Mouse (Mus musculus) retina, postnatal 7 days (tissue): ENCODE results near the gene Dcun1d3.

ENCODE experiments used
- DNase-seq: peaks from one replicate; pipeline ENCODE4 v3.0.0-alpha.2; 2012; ENCODE audit warnings: low read depth, low spot score

Dcun1d3 gene

DNA sequence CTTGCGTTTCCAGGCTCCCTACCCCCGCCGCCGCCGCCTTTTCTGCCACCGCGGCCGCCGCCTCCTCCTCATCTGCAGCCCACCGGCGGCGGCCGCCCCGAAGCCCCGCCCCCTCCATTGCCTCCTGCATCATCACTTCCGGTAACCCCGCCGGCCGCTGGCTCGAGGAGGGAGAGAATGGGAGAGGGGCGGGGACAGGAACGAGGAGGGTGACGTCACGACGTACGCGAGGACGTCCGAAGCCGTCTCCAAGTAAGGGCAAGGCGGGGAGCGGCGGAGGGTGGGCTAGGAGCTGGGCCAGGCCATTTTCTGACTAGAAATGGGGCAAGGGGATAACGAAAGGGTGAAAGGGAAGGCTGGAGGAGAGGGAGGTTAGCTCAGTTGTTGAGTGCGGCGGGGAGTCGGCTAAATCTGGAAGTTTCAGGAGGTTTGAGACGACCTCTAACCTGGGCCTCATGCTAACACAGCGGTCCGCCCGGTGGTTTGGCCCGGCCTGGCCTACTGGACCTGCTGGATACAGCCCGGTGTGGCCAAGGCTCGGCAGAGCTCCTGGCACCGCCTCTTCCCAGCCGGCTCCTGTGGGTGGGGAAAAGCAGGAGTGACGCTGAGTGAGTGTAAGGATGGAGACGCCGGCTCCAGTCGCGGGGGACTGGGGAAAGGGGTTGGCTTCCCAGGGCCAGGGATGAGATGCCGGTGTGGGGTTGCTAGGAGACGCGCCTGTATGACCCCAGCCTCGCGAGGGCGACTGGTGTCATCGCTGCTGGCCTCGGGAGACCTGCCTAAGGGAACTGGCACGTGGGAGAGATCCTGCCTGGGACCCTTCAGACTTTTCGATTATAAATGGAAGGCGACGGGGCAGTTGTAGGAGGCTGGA, at the start of gene Dcun1d3, which contains the start of gene Lyrm1:
Gene Dcun1d3, minus strand, starts transcription at position 660 of the 874 bp plus-strand sequence.
Gene Lyrm1, plus strand, starts transcription at position 223 of the 874 bp plus-strand sequence.
- peak; percentile 96 for DNase-seq

DNA sequence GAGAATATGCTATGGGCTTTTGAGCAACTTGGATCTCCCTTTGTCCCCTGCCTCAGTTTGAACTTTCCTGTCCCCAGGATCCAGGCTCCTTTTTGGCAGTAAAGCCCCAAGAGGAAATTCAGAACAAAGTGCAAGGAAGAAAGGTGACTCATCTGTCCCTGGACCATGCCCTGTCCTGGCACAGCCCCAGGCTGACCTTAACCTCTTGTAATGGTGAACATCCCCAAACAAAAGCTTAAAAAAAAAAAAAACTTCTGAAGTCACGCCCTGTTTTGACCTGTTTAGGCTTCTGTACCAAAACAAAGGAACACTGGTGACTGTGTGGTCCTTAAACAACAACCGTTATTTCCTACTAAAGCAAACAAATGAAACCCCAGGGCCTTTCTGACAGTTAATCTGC, 45.5 kb upstream of the Dcun1d3 start:
- DNase-seq = no peak

DNA sequence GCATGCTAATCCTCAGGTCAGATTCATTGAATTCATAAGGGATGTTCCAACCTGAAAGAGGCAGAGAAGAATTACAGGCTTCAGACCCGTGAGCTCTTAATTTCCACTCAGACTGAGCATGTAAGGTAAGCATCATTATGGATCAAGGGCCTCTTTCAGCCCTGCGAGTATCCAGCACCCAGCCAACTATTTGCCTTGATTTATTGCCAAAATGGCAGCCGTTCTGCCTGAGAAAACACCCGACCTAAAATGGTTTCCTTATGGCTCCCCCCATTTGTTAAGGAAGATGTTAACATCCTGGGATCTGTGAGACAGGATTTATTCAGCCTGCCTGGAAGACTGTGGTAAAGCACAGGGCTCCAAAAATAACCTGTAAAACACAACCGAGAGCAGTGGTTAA, 40.9 kb upstream of the Dcun1d3 start:
- DNase-seq = no peak

DNA sequence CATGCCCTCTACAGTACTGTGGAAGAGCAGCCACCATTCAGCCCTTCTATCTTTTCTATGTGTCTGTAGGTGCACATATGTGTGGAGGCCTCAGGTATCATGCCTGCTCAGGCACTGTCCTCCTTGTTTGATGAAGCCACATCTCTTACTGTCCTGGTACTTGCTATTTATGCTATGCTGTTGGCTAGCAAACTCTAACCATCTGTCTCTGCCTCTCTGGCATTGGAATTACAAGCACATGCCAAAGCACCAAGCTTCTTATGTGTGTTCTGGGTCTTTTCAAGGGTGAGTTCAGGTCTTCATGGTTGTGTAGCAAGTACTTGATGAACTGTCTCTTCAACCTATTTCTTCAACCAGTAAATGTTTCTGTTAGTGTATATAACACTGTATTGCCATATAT, 40.2 kb upstream of the Dcun1d3 start:
- no peak for DNase-seq

DNA sequence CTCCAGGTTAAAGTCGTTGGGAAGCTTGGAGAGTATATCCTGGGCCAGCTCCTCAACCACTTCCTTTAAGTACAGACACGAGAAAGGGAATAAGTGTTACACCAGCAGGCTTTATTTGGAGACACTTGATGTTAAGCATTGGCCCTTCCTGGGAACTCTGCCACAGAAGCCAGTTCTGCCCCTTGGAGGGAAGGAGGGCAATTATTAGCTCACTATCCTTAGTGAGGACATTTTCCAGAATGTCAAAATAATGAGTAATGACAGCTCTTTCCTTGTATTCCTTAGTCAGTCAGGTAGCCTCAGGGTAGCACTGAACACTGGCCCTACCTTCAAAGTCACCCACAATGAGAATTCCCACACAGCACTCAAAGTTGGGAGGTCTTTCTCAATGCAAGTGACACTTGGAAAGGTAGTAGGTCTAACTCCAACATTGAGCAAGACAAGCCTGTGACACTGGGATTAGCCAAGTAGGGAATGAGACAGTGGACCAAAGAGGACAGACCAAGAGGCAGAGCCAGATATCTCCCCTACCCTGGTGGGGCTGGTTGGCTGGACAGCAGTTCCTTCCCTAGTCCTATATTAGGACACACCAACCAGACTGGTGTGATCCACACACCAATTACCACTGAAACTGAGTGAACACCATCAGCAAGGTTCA, 32.8 kb upstream of the Dcun1d3 start:
- DNase-seq = no peak

DNA sequence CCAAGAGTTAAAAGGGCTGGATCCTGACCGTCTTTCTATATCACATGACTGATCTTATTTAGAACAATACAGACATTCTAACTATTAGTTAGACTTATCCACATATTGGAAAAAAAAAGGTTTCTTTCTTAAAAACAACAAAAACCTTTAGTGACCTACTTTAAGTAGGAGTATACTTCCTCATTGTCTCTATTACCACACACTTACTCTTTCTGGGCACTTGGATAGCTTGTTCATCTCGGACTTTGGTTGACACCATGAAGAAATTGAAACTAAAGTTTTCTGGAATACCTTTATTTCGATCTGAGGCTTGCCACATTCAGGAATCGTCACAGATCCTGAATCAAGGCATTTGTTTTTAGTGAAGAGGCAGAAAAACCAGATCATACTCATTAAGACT, 25.0 kb upstream of the Dcun1d3 start:
- DNase-seq = no peak

DNA sequence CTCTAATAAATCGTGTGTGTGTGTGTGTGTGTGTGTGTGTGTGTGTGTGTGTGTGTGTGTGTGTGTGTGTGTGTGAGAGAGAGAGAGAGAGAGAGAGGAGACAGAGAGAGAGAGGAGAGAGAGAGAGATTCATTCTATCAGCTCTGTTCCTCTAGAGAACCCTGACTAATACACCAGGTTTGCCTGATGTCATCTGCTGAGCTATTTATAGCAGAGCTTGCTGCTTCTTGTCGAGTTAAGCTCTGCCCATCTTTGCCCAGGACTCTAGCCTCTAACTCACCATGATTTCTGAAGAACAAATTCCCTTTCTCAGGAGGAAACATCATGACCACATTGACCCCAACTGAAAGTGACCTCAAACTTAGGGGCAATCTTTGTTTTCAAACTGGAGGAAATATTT, 24.4 kb upstream of the Dcun1d3 start:
- DNase-seq = peak; percentile 23

DNA sequence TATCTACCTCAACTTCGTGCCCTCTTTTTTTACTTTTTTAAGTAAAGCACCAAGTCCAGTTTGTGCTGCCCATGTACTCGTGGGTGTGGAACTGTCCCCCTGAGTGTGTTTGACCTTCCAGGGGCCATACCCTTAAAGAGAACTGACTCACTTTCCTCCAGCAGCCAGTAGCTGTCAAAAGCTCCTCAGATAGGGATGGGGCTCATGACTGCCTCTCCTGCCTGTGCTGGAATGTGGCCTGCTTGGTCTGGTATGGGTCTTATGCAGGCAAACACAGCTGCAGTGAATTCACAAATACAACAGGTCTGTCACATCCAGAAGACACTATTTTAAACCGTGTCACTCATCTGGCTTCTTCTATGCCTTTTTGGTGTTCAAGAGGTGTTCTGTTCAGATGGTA, 15.6 kb upstream of the Dcun1d3 start:
- DNase-seq = no peak

DNA sequence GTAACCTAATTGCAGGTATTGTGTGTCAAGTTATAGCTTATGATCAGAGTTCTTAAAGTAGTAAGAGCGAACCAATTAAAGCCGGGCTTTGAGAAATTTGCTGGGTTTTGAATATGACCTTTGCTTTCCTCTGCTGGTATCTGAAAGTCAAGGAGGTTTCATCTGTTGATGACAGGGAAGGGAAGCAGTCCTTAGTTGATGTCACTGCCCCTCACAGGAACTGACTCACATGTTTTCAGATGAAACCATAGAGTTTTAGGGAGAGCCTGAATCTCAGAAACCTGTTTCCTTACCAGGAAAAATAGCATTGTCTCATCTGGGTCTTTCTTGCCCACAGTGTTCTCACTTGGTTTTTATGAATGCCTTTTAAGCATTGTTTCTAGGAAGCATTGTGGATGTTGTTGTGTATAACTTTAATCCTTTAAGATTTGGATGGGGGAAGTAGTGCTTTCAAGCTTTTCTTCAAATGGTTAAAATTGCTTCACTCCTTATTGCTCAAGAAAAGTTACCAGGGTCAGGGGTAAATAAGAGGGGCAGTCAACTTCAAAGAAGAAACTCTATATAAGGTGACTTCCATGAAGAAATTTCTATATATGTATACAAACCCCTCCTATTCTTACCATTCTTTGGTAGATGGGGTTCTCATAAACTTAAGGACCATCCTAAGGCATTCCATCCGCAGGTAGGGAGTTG, 10.6 kb upstream of the Dcun1d3 start:
- DNase-seq = no peak

DNA sequence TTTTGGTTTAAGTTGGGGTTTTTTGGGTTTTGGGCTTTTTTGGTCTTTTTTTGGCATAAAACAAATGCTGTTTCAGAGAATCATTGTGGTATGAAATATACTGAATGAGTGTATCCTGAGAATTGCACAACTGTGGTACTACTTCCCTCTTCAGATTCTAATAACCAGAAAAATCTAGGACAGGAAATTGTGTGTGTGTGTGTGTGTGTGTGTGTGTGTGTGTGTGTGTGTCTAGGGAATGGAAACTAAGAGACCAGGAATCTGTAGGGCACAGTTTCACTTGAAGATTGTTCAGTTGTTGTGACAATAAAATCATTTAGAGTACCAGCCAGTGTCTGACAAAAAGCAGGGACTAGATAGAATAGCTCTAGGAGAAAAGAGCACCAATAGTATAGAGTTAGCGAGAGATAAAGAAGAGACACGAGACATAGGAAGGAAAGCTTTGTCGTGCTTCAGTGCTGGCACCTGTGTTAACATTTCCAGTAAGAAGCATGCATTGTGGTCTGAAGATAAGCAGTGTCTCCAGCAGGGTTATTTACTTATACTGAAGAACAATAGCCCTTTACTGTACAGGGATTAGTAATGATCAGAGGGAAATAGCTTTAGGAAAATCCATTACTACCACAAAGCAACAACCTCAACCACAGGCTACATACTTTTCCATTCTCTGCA, 3.4 kb upstream of the Dcun1d3 start:
- no peak for DNase-seq

DNA sequence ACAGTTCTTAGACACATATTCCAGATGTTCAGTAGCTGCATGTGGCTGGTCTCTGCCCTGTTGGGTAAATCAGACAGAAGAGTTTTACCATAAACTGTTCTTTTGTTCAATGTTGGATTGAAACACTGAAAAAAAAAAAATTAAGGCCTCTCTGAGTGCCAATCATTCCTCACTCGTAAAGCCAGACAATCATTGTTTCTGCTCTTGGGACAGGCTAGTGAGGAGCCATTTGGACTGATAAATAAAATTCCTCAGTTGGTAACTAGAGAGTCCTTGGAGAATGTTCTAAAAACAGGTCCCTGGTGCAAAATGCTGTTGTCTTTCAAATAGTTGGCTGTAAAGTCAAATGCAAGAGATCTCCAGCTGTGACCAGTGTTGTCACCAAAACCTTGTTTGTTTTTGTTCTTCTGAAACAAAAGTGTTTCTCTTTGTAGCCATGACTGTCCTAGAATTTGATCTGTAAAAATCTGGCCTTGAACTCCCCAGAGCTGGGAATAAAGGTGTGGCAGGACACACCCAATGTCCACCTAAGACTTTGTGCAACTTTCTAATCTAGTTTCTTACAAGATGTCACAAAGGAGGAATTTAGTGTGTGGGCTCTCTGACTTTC, 2.3 kb upstream of the Dcun1d3 start:
- DNase-seq = no peak

DNA sequence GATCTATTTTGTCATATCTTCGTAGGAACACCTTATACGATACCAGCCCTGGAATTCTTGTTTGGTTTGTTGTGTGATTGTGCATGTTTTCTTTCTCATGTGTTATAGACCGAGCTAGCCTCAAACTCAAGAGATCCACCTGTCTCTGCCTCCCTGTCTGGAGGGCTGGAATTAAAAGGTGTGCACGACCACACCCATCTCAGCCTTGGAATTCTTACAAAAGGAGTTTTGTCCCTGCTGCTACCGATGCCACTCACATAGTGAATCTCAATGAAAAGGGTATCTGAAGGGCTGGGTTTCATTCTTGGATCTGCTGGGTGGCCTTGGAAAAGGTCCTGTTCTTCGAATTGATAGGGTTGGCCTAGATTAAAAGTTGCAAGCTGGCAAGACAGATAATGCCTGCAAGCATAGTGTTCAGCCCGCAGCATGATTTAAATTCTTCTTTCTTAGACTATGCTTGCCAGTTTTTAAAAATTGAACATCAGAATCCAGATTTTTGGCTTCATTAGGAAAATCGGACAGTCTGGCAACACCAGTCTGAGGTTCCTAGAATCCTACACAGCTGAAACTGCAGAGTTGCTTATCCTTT, 1.5 kb upstream of the Dcun1d3 start:
- no peak for DNase-seq

DNA sequence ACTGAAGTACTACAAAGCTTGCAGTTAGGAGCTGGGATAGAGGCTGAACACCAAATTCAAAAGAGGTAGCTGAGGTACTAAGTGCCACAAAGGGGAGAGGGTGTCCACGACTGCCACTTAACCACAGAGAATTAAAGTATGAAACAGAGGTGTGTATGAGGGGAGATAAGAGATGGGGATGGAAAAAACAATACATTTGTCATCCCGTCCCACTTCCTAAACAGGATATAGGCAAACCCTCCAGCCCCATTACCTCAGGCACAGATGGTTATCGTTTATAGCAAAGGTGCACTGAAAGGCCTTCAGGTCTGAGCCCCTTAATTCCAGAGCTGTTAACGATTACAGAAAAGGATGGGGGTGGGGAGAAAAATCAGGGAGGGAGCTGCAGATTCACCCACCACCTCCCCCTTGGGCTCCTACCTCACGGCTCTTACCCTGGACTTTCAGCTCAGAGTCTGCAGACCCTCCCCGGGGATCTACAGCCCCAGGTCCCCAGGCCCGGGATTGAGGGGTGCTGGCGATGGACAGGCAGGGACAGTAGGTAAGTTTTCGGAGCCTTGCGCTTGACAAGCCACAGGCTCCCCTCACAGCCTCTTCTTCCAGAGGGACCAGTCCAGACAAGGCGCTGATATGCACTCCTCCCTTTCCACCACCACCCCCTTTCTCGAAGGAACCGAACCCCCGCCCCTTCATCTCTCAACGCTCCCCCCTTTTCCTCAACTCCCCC, 1.1 kb downstream of the Dcun1d3 start:
- peak; percentile 21 for DNase-seq

DNA sequence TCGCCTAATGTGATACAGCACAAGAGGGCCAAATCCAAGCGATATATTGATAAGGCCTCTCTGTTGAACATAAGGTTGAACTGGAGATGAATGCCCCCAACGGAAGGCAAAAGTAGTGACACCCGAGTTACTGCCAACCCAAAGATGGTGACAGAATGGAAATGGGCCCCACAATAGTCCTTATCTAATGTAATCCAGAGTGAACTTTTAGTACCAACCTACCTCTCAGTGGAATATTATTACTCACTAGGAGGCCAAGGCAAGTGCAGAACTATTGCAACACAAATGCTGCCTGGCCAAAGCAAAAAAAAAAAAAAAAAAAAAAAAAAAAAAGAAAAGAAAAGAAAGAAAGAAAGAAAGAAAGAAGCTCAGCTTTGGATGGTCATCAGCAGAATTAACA, 3.4 kb downstream of the Dcun1d3 start:
- DNase-seq = no peak

DNA sequence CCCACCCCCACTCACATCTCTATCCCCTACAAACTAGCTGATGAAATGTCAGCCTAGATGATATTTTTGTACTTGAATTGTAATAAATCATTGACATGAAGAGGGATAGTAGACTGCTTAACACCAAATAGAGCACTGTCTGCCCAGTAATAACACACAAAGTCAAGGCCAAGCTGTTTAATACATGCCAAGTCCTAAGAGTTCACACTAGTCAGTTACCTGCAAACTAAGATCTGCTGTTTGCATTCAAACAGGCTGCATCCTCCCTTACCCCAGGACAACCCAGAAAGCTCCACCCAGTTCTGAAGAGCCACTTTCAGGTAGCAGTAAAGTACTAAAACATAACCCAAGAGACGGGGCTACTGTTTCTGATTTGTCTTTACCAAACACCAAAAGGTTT, 3.9 kb downstream of the Dcun1d3 start:
- no peak for DNase-seq

DNA sequence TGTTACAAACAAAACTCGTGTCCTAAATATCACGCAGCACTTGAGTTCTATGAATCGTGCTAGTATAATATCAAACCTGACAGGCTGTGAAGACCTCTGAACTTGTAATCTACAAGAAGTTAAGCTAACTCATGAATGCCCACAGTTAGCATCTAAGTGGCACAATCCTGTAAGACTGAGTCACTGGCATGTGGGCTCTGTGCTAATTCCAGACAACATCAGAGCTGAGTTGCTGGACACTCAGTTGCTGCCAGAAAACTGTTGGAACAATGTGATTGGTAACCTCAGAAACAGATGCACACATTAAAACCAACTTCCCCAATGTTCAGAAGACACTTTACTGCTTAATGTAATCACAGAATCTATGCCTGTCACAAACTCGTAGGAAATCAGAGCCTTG, 8.2 kb downstream of the Dcun1d3 start:
- DNase-seq = no peak

DNA sequence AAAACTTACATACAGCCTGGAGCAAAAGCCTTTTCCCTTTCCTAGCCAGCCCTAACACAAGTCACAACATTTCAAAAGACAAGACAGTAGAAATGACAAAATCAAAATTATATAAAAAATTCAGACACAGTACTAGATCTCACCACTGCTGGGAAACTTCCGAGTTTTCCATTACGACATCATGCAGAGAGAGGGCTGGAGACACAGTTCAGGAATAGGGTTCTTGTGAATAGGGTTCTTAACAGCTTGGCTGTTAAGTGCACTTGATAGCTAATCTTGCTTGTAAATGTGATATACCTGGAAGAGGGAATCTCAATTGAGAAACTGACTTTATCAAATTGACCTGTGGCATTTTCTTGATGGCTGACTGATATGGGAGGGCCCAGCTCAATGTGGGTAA, 14.9 kb downstream of the Dcun1d3 start:
- no peak for DNase-seq

DNA sequence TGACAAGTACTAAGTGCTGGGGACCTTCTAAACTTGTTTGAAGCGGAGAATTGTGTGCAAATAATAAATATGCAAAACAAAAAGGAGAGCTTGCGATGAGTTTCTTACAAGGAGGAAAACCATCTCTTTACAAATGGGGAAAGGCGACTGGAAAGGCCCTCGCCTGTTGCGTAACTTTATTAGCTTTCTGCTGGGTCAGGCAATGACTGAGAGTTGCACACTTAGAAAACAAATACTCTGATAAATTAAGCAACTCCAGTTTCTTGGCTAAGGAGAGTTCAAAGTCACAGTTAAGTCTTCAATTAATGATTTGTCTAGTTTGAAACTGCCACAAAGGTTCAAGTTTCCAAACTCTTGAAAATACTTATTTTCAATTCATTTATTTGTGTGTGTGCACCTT, 15.8 kb downstream of the Dcun1d3 start:
- no peak for DNase-seq

DNA sequence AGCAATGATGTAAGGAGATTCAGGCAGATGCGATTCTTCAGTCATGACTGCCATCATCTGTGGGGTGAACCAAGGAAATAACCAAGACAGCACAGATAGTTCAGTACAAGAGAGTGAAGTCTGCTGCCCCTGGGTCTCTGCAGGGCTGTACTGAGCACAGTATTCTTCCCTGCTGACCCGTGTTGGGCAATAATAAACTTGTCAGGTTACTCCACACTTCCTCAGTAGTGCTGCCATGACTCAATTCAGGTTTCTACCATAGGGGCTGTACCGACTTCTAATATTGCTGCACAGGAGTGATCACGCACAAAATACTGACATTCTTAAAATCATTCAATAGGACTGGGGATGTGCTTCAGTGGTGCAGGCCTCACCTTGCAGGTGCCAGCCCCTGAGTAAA, 16.9 kb downstream of the Dcun1d3 start:
- no peak for DNase-seq

DNA sequence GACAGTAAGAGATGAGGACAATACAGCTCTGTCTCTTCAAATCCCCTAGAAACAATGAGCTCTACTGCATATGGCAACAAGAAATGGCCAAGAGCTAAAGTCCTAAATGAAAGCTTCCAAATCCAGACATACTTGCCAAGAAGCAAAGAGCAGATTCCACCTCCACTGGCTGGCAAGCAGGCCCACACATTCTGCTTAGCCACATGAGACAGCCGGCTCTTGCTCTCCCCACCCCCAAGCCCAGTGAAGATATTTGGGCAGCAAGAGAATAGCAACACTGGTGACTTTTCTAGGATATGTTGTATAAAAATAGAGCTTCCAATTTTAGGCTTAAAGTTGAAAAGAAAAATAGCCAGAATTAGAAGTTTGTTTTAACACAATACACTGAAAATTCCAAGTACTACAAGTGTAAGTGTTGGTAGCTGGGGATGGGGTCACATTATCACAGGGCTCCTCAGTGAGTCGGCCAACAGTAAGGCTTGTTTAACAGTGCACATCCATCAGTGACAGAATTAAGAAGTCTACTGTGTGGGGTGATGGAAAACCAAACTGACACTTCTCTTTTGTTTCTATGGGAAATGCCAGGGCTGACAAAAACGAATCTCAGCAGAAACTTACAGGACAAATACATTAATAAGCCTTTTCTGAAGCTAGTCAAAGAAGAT, 20.2 kb downstream of the Dcun1d3 start:
- DNase-seq = no peak
